Mouse (Mus musculus) adrenal gland, postnatal 14 days (tissue): ENCODE results near the gene Fbxw25. TPM values are rescaled to one million over a fixed set of nuclear protein-coding genes. Genes with fewer than 3 reads are reported as not detected.
"Not testable (repeated sequence)": the region's sequence is repeated elsewhere in the genome, so short reads cannot be mapped to it uniquely, and the experiment has no call there.

ENCODE experiments used
- DNase-seq: peaks from one replicate; pipeline ENCODE4 v3.0.0; 2021; ENCODE audit warnings: mixed read lengths
- long read RNA-seq, 2 experiments: library from polyadenylated mRNA; stranded (forward); transcript quantifications; one replicate each; pipeline ENCODE4 v2.0.0; 2021
- total RNA-seq: library from RNA; stranded (reverse); gene quantifications from 2 replicates; pipeline ENCODE4 v1.2.3, GENCODE M21; 2021

The Fbxw25 gene
- not detected in 2 replicates for total RNA-seq
- long read RNA-seq, experiment 1 = 0 reads
- long read RNA-seq, experiment 2 = 0 reads

- not testable (repeated sequence) for DNase-seq
These were observed at the start of gene Fbxw25 for GRCm38 (mm10) chr9:109664552-109664951. Gene Fbxw25, minus strand, starts transcription at chr9:109664652.

GRCm38 (mm10) chr9:109702600-109702999 lies 38.1 kb upstream of the Fbxw25 start, which contains the start of gene Fbxw18:
Gene Fbxw18, minus strand, starts transcription at chr9:109702700.
- not testable (repeated sequence) for DNase-seq

- peak; percentile 80 for DNase-seq
These were observed 20.8 kb upstream of the Fbxw25 start for GRCm38 (mm10) chr9:109685299-109685698.

- DNase-seq = not testable (repeated sequence)
These were observed 38.5 kb downstream of the Fbxw25 start, which contains the start of gene Fbxw24 for GRCm38 (mm10) chr9:109625957-109626356. Gene Fbxw24, minus strand, starts transcription at chr9:109626057.

GRCm38 (mm10) chr9:109606837-109607236 lies 57.6 kb downstream of the Fbxw25 start:
- peak; percentile 74 for DNase-seq

- DNase-seq = peak; percentile 10
These were observed 62.3 kb downstream of the Fbxw25 start for GRCm38 (mm10) chr9:109602128-109602527.

GRCm38 (mm10) chr9:109597226-109597625 lies 67.2 kb downstream of the Fbxw25 start:
- DNase-seq = no peak

Other genes starting within 250 kb of the Fbxw25 start
- gene Fbxw16, start 215.5 kb downstream of the Fbxw25 start, total RNA-seq = not detected in 2 replicates
- gene Fbxw19, start 168.8 kb downstream of the Fbxw25 start, total RNA-seq = not detected in 2 replicates
- gene Fbxw15, start 96.4 kb downstream of the Fbxw25 start, total RNA-seq = not detected in 2 replicates
- gene Fbxw24, start 38.6 kb downstream of the Fbxw25 start, total RNA-seq = not detected in 2 replicates
- gene Fbxw18, start 38.0 kb upstream of the Fbxw25 start, total RNA-seq = not detected in 2 replicates
- not detected in 2 replicates for gene Fbxw26, start 81.4 kb upstream of the Fbxw25 start, total RNA-seq
- not detected in 2 replicates for gene Fbxw27, start 126.0 kb upstream of the Fbxw25 start, total RNA-seq
- 17.4 and 19.3 TPM in 2 replicates for gene Spink8, start 147.6 kb upstream of the Fbxw25 start, total RNA-seq
- gene Nme6, start 168.1 kb upstream of the Fbxw25 start, total RNA-seq = 18.1 and 19.8 TPM in 2 replicates
- gene Camp, start 185.0 kb upstream of the Fbxw25 start, total RNA-seq = 2.4 and 5.2 TPM in 2 replicates
- gene Cdc25a, start 210.9 kb upstream of the Fbxw25 start, total RNA-seq = 14.6 and 16.7 TPM in 2 replicates